Mouse (Mus musculus) gastrocnemius, adult 2 months (tissue): ENCODE data around the gene Smc1b. TPM values are rescaled to one million over a fixed set of nuclear protein-coding genes. Genes with fewer than 3 reads are reported as not detected.
"Not testable (repeated sequence)": the region's sequence is repeated elsewhere in the genome, so short reads cannot be mapped to it uniquely, and the experiment has no call there.

Experiments used
- DNase-seq: peaks from one replicate; pipeline ENCODE4 v3.0.0; 2022
- H3K27ac ChIP-seq: fragments of 200-600 bp; 2 replicates; pipeline ENCODE4 v1.8.1; 2022; ENCODE audit warnings: mild to moderate bottlenecking
- H3K4me3 ChIP-seq: fragments of 200-600 bp; 2 replicates; pipeline ENCODE4 v1.8.1; 2022; ENCODE audit warnings: mild to moderate bottlenecking, moderate library complexity
- CTCF ChIP-seq: fragments of 200-600 bp; IDR thresholded peaks from 2 replicates; pipeline ENCODE4 v1.8.1; 2022; ENCODE audit warnings: antibody characterized with exemption, mild to moderate bottlenecking, moderate library complexity
- intact Hi-C: fragments of 180-260 bp; cut with DNase I; formaldehyde crosslinking; loops from one replicate; pipeline ENCODE4 v1.15.1; 2025
- total RNA-seq, 2 experiments: library from RNA; stranded (reverse); gene quantifications; 2 replicates each; pipeline ENCODE4 v1.2.3; 2021

The Smc1b gene
- total RNA-seq, 2 experiments from 2014 or later, result not detected

DNA sequence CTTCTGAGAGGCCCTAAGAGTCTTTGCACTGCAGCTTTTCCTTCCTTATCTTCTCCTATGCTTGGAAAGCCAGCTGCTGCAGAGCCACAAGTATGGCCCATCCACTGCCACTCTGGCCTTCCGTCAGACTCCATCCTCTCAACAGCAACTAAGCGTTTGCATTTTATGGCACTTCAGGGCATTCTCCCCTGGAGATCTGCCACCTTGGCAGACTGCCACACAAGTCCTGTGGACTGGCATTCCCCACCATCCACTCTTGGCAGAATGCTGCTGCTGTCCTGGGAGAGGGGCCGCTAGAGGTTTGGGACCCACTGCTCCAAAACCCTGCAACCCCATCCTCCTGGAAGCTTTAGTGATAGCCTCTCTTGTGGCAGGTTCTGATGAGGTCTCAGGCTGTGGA lies 99.9 kb downstream of the Smc1b start:
- intact Hi-C loops, result no loop called here
- no peak overlapping the region for H3K27ac ChIP-seq
- peak overlapping the region; percentile 3; the same call in 1 of the 2 replicates for H3K4me3 ChIP-seq
- DNase-seq, result no peak
- no peak for TF ChIP-seq CTCF

DNA sequence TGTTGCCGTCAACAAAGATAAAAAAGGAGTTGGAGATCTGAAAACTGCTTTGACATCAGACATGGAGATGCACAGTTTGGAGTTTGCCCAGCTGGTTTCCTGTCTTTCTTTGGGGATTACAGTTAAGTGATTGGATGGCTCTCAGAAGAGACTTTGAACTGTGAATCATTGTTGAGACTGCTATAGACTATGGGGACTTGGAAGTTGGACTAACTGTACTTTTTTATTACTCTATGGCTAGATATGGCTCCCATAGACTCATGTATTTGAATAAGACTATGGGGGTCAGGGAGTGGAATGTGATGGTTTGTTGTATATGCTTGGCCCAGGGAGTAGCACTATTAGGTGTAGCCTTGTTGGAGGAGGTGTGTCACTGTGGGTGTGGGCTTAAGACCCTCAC lies 101.1 kb downstream of the Smc1b start:
- intact Hi-C loops, DNase-seq, H3K27ac ChIP-seq: not testable (repeated sequence)
- H3K4me3 ChIP-seq, result peak overlapping the region; percentile 19; the same call in 1 of the 2 replicates

DNA sequence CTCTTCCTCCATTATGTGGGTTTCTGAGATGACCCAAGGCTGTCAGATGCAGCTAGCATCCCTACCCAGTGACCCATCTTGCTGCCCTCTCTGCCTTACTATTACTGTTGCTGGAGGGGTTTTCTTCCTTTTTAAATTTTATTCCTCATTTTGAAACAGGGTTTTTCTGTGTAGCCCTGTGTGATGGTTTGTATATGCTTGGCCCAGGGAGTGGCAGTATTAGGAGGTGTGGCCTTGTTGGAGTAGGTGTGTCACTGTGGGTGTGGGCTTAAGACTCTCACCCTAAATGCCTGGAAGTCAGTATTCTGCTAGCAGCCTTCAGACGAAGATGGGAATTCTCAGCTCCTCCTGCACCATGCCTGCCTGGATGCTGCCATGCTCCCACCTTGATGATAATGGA lies 103.1 kb downstream of the Smc1b start, which contains the start of gene Fam118a:
Fam118a (plus strand) TSS at position 301 of the 400 bp plus-strand sequence.
- 0 out of 2 replicates have a peak within 1 kb of the TSS, but pooled peaks have one; percentile 19 for H3K4me3 ChIP-seq
- intact Hi-C loops, H3K27ac ChIP-seq, DNase-seq: not testable (repeated sequence)

DNA sequence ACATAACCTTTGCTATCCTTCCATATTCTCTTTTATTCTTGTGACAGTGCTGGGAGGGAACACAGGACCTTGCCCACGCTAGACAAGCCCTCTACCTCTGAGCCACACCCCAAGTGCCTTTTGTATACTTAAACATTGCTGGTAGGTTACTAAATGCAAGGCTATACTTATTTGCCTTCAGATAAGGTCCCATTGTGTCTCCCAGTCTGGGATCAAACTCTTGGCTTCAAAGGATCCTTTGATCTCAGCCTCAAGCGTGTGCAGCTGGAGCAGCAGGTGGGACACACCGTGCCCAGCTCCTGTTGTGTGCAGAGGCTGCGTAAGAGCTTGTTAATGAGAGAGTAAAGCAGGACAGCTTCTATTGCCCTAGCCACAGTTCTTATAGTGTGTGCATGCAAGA lies 104.0 kb downstream of the Smc1b start:
- Histone ChIP-seq H3K27ac (no peak overlapping the region), H3K4me3 (no peak overlapping the region)
- no peak for TF ChIP-seq CTCF
- intact Hi-C loops, result no loop called here
- no peak for DNase-seq

DNA sequence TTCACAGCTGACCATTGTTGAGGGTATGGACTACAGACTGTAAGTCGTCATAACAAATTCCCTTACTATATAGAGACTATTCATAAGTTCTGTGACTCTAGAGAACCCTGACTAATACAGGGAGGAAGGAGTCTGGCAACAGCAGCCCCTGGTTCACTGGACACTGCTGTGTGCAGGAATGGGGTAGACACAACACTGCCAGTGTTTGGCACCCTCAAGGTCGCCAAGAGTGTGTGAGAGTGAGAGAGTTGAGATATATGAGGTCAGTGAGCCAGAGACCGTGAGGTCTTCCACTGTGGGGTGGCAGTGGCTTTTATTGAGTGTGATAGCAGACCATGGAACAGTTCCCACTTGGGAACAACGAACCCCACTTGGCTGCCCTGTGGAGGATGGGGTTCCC lies 105.6 kb downstream of the Smc1b start:
- Histone ChIP-seq H3K4me3 (no peak overlapping the region), H3K27ac (no peak overlapping the region)
- TF ChIP-seq CTCF, result no peak
- no peak for DNase-seq
- intact Hi-C loops, result no loop called here

DNA sequence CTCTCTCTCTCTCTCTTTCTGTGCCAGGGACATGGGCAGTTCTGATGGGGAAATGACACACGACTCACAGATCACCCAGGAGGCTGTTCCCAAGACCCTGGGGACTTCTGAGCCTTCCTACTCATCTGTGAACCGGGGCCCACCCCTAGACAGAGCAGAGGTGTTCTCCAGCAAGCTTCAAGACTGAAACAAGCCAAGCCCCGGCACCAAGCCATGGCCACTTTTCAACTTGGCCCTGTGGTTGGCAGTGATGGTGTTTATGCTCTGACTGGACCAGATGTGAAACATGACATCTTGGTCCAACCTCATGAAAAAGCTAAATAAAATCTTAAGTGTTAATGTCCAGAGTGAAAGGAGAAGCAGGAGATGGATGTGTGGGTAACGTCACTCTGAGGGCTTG lies 109.6 kb downstream of the Smc1b start:
- DNase-seq, result peak; percentile 57
- no peak for TF ChIP-seq CTCF
- Histone ChIP-seq H3K27ac (no peak overlapping the region), H3K4me3 (no peak overlapping the region)
- intact Hi-C loops, result no loop called here

DNA sequence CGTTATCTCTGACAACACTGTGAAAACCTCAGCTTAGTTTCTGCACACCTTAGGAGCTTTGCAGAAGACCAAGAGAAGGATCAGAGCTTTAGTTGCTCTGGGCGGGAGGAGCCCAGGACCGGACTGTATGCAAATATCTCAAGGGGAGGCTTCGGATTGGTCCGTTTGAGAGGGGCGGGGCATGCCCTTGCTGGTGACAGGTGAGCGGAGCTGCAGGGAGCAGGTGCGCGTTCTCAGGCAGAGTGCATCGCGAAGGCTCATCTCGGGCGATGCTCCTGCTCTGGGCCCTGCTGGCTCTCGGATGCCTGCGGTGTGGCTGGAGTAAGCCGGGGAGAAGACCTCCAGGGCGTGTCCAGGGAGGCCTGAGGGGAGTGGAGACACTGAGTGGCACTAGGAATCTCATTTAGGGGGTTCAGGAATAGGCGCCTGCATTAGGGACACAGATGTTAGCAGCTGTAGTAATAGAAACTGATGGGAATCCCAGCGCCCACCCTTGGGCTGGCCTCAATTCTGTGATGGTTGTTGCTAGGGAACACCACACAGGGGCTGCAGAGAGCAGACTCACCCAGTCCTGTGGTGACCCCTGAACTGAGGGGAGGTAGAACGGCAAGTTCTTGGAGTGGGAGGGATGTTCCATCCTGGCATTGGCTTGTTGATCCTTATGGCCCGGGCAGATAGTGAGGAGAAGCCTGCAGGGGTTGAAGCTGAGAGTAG lies 114.7 kb downstream of the Smc1b start, which contains the start of gene Upk3a:
Upk3a (plus strand) TSS at position 191 of the 714 bp plus-strand sequence.
- no peak for TF ChIP-seq CTCF
- Histone ChIP-seq H3K27ac (no peak within 1 kb of the TSS), H3K4me3 (no peak within 1 kb of the TSS)
- peak; percentile 16 for DNase-seq
- intact Hi-C loops, result no loop called here

DNA sequence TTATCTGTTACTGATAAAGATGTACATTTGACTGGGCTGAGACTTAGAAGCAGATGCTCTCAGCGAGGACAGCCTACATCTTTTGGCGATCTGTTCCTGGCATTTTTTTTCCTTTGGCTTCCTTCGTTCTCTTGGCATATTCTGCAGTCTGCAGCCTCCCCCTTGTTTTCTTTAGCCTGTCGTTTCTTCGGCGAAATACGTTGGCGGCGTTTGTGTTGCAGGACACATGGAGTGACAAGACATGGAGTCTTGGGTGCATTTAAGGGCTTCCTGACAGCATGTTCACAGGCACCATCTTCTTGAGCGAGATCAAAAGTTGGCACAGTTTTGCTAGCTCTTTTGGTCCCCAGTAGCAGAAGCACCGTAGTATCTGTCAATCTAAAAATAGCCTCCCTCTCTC lies 116.0 kb downstream of the Smc1b start:
- TF ChIP-seq CTCF, result no peak
- peak; percentile 5 for DNase-seq
- intact Hi-C loops, result no loop called here
- H3K4me3 ChIP-seq, result no peak overlapping the region
- no peak overlapping the region for H3K27ac ChIP-seq

Other genes starting within 250 kb of the Smc1b start
- under 1 TPM; 0.20 to 0.28 TPM for gene Gm29666, start 211.9 kb downstream of the Smc1b start, total RNA-seq
- gene Nup50, start 208.6 kb downstream of the Smc1b start, total RNA-seq, result 10 to 100 TPM; 12.9 to 13.4 TPM
- 100 to 1,000 TPM in 1 of 2 experiments, 10 to 100 TPM in 1; 67.5 to 103 TPM for gene 5031439G07Rik, start 143.4 kb downstream of the Smc1b start, total RNA-seq
- not detected for gene Upk3a, start 114.8 kb downstream of the Smc1b start, total RNA-seq
- gene Fam118a, start 103.0 kb downstream of the Smc1b start, total RNA-seq, result 1 to 10 TPM; 4.7 to 5.9 TPM
- not detected for gene Ribc2, start 114 bp upstream of the Smc1b start, total RNA-seq
- gene Fbln1, start 74.0 kb upstream of the Smc1b start, total RNA-seq, result 10 to 100 TPM in 1 of 2 experiments, 1 to 10 TPM in 1; 6.5 to 20.9 TPM
- gene Atxn10, start 204.3 kb upstream of the Smc1b start, total RNA-seq, result 10 to 100 TPM; 26.6 to 38.8 TPM